Mouse (Mus musculus): Measurements from ENCODE around the gene Abhd16b.

Abhd16b gene

DNA sequence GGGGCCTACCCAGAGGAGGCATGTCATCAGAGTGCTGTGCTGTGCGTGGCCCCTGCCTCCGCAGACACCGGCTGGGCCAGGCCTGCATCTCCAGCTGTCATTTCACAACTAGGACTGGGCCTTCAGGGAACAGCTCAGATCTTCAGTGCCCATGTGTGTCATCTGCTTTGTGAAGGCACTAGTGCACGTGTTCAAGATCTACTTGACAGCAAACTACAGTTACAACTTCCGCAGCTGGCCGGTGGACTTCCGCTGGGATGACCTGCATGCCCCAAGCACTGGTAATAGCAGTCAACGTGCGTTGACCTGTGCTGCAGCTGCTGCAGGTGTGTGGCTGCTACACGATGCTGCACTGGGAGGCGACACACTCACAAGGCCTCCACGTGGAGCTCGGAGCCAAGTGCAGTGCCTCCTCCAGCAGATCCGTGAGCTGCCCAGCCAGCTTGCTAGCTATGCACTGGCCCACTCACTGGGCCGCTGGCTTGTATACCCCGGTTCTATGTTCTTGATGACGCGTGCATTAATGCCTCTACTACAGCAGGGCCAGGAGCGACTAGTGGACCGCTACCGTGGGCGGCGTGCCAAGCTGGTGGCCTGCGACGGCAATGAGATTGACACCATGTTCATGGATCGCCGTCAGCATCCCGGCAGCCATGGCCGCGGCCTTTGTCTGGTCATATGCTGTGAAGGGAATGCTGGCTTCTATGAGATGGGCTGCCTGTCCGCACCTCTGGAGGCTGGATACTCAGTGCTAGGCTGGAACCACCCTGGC is at the start of gene Abhd16b:
Gene Abhd16b, plus strand, starts transcription at position 51 of the 772 bp plus-strand sequence.
- DNase-seq (ENCODE audit: low read depth, low spot score): no peak

- no peak for DNase-seq (ENCODE audit: low read depth, low spot score)
Measured at GRCm38 (mm10) chr2:181452181-181452580, 40.8 kb upstream of the Abhd16b start.

DNA sequence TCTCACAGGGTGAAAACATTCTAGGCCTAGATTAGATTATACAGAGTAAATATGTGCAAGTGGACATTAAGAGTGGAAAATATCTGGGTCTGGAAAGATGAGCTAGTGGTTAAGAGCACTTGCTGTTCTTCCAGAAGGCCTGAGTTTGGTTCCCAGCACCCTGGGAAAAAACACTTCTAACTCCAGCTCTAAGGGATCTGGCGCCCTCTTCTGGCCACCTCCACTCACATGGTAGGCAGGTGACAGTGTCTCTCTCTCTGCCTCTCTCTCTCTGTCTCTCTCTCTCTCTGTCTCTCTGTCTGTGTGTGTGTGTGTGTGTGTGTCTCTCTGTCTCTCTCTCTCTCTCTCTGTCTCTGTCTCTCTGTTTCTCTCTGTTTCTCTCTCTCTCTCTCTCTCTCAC is 39.7 kb upstream of the Abhd16b start:
- no peak for DNase-seq (ENCODE audit: low read depth, low spot score)

DNA sequence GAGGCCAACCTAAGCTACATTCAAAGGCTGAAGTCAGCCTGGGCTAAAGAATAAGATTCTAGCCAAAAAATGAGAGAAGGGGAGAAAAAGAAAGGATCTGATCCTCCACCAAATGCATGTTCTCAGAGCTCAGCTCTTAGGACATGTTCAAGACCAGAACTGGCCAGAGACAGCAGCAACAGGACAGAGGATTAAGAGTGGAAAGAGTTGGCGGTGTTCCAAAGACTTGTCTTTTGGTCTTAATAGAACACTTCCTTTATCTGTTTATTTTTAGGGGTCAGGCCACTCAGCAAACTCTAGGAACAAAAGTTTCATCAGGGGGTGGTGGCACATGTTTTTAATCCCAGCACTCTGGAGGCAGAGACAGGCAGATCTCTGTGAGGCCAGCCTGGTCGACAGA is 37.1 kb upstream of the Abhd16b start:
- peak; percentile 25 for DNase-seq (ENCODE audit: low read depth, low spot score)

- DNase-seq (ENCODE audit: low read depth, low spot score): no peak
Measured at GRCm38 (mm10) chr2:181457831-181458230, 35.2 kb upstream of the Abhd16b start.

DNA sequence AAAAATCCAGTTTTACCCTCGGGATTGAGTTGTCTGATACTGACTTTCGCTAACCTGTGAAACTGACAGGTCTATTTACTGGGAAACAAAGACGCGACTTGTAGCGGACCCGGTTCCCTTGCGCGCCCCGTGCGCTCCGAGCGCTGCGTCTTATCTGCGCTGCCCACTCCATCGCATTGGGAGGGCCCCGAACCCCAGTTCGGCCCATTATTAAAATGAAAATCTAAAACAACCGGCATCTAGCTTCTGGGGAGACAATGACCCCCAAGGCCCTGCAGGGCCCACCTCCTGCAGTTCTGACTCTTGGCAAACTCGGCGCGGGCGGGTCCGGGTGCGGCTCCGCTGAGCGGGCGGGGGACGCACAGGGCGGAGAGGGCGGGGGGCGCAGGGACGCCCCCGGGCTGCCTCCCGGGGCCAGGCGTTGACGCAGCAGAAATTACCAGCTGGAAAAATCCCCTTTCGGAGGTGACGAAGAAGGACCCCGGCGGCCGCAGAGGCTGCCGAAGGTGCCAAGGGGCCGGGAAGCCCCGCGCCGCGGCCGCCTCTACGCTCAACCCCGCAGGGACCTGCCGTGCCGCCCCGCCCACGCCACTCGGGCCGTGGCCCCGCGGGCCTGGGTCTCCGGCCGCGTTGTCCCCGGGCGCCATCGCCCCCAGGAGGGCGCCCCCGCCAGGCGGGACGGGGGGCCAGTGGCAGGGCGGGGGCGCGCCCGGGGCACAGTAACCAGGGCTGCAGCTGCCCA is 34.4 kb upstream of the Abhd16b start:
- DNase-seq (ENCODE audit: low read depth, low spot score): no peak

GRCm38 (mm10) chr2:181459153-181459672 is 33.8 kb upstream of the Abhd16b start, which contains the start of gene Zbtb46:
TSS of gene Zbtb46 (minus strand) at chr2:181459426.
- peak; percentile 58 for DNase-seq (ENCODE audit: low read depth, low spot score)

- DNase-seq (ENCODE audit: low read depth, low spot score): no peak
Measured at GRCm38 (mm10) chr2:181459673-181460621, 33.1 kb upstream of the Abhd16b start.

- no peak for DNase-seq (ENCODE audit: low read depth, low spot score)
Measured at GRCm38 (mm10) chr2:181461536-181462100, 31.4 kb upstream of the Abhd16b start.

DNA sequence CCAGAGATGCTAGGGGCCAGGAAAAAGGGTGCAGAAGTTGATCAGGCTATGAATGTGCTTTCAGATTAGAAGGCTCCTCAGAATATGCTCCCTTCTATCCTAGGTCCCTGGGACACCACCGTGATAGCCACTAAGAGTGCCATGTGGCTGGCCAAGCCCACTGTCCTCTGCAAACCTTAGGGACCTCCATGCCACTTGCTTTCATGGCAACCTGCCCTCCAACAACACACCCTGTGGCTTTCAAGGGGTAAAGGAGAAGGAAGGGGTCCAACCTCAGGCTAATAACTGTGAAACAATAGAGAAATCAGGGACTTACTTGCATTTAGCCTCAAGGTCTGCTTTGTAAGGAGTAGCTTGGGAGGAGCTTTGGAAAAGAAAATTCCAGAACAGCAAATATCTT is 30.4 kb upstream of the Abhd16b start:
- no peak for DNase-seq (ENCODE audit: low read depth, low spot score)

DNA sequence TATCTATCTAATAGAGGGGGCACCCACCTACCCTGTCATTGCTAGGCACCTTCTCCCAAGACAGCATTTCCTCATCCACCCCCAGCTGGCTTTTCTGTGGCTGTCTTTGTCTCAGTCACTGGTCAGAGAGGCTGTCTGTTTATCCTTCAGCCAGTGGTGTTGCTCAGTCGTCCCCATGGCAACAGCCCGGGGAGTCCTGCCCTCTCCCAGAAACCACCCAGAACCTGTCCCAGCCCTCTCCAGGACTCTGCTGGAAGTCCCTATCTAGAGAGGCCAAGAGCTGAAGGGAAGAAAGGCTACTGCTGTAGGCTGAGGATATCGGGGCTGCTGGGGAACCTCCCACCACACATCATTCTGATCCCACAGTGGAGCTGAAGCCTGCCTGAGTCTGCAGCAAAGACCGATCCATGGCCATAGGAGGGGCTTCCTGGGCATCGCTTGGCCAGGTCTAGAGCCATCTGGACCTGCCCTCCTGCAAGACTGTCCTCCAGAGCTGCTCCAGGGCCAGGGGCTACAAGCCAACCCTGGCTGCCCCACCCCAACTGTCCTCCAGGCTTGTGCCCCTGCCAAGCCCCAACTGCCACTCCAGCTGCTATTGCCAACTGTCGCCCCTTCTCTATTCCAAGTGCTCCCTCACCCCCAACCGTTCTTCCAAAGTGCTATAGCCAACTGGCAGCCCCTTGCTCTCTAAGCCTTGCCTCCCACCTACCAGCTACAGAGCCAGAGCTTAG is 29.8 kb upstream of the Abhd16b start:
- DNase-seq (ENCODE audit: low read depth, low spot score): peak; percentile 44

- DNase-seq (ENCODE audit: low read depth, low spot score): no peak
Measured at GRCm38 (mm10) chr2:181465423-181465822, 27.6 kb upstream of the Abhd16b start.

DNA sequence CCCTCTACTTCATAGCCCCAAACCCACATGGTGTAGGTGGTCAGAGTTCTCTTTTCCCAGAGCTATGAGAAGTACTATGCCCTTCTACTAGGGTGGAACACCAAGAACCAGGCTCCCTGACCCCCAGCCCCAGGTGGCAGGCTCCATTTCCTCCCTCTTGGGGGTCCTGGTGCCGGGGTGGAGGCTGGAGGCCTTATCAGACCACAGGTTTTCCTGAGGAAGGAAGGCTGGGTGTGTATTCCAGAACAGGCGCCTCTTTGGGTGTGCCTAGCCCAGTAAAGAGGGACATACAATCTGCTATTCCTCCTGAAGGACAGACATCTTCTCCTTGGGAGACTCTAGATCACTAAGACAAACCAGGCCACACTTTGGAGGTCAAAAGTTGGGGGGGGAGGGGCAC is 22.7 kb upstream of the Abhd16b start:
- DNase-seq (ENCODE audit: low read depth, low spot score): no peak

- DNase-seq (ENCODE audit: low read depth, low spot score): peak; percentile 63
Measured at GRCm38 (mm10) chr2:181471246-181471645, 21.8 kb upstream of the Abhd16b start.

GRCm38 (mm10) chr2:181472256-181472827 is 20.7 kb upstream of the Abhd16b start:
- no peak for DNase-seq (ENCODE audit: low read depth, low spot score)

- DNase-seq (ENCODE audit: low read depth, low spot score): no peak
Measured at GRCm38 (mm10) chr2:181483120-181483519, 9.9 kb upstream of the Abhd16b start.

GRCm38 (mm10) chr2:181483562-181484318 is 9.3 kb upstream of the Abhd16b start:
- DNase-seq (ENCODE audit: low read depth, low spot score): peak; percentile 41

- DNase-seq (ENCODE audit: low read depth, low spot score): no peak
Measured at GRCm38 (mm10) chr2:181484456-181485233, 8.4 kb upstream of the Abhd16b start.

GRCm38 (mm10) chr2:181485741-181486140 is 7.3 kb upstream of the Abhd16b start:
- DNase-seq (ENCODE audit: low read depth, low spot score): no peak
